Mouse (Mus musculus) hindbrain, embryonic 15.5 days (tissue): ENCODE measurements at regions not wholly inside any gene's neighbourhood (a gene's known extent, or its start where the extent isn't known, plus 50 kb on each side); places are given as distances from the start of the nearest gene placed in this dataset.
A peak's percentile ranks its signal among the peaks of the same experiment; 100 is the strongest.

Source experiments
- ATAC-seq: fragments of 200-750 bp; cut with Nextera tagmentation; 2 replicates; pipeline ENCODE4 v1.8.0; 2017; ENCODE audit warnings: low read depth, moderate number of reproducible peaks, moderate TSS enrichment; ENCODE audit not compliant: low FRiP score
- H3K27ac ChIP-seq: fragments of 300-500 bp; sonication (generic); replicated peaks from 2 replicates; pipeline ENCODE4 v1.5.1; 2015; ENCODE audit warnings: mild to moderate bottlenecking, inconsistent platforms
- H3K27me3 ChIP-seq: fragments of 300-500 bp; sonication (generic); 2 replicates; pipeline ENCODE4 v1.6.1; 2015; ENCODE audit warnings: control low read depth, inconsistent platforms
- H3K36me3 ChIP-seq: fragments of 300-500 bp; sonication (generic); 2 replicates; pipeline ENCODE4 v1.6.1; 2015; ENCODE audit warnings: control low read depth, inconsistent platforms
- H3K4me1 ChIP-seq: fragments of 300-500 bp; sonication (generic); replicated peaks from 2 replicates; pipeline ENCODE4 v1.6.1; 2015; ENCODE audit warnings: control low read depth, inconsistent platforms
- H3K4me2 ChIP-seq: fragments of 300-500 bp; sonication (generic); 2 replicates; pipeline ENCODE4 v1.6.1; 2015; ENCODE audit warnings: moderate library complexity, mild to moderate bottlenecking, inconsistent platforms
- H3K4me3 ChIP-seq: fragments of 300-500 bp; sonication (generic); 2 replicates; pipeline ENCODE4 v1.5.1; 2015; ENCODE audit warnings: mild to moderate bottlenecking, inconsistent platforms
- H3K9ac ChIP-seq: fragments of 300-500 bp; sonication (generic); 2 replicates; pipeline ENCODE4 v1.6.1; 2015; ENCODE audit warnings: inconsistent platforms
- H3K9me3 ChIP-seq: fragments of 300-500 bp; sonication (generic); 2 replicates; pipeline ENCODE4 v1.6.1; 2016; ENCODE audit warnings: control low read depth, inconsistent platforms
- WGBS: fragments of 180-500 bp; shearing (Covaris S2); methylation state at CpG from one replicate; pipeline ENCODE4 v1.1.7; 2015; 5-methylcytosine and 5-hydroxymethylcytosine counted together

GRCm38 (mm10) chr6:20555320-20555883 is 659.9 kb upstream of the Kcnd2 start:
- H3K4me1 ChIP-seq: no peaks in the 10 kb centered on the region
- no peak overlapping the region for H3K4me3 ChIP-seq
- H3K27ac ChIP-seq: no peak overlapping the region
- no peaks in the 10 kb centered on the region for H3K9me3 ChIP-seq
- H3K9ac ChIP-seq: no peak overlapping the region
- H3K4me2 ChIP-seq: no peak overlapping the region
- H3K27me3 ChIP-seq: no peaks in the 10 kb centered on the region
- 65% methylated on average over 2 of the region's 2 CpGs for WGBS
- H3K36me3 ChIP-seq: no peaks in the 10 kb centered on the region
- peak; percentile 68; the same call in 1 of the 2 replicates for ATAC-seq

- Histone ChIP-seq H3K36me3 (no peaks in the 10 kb centered on the region), H3K4me2 (no peak overlapping the region), H3K27ac (no peak overlapping the region), H3K4me1 (no peaks in the 10 kb centered on the region), H3K9ac (no peak overlapping the region), H3K27me3 (no peaks in the 10 kb centered on the region), H3K4me3 (no peak overlapping the region), H3K9me3 (no peaks in the 10 kb centered on the region)
- 85% methylated on average over 2 of the region's 2 CpGs for WGBS
- no peak for ATAC-seq
These were observed 642.7 kb upstream of the Kcnd2 start for GRCm38 (mm10) chr6:20572621-20573020.

DNA sequence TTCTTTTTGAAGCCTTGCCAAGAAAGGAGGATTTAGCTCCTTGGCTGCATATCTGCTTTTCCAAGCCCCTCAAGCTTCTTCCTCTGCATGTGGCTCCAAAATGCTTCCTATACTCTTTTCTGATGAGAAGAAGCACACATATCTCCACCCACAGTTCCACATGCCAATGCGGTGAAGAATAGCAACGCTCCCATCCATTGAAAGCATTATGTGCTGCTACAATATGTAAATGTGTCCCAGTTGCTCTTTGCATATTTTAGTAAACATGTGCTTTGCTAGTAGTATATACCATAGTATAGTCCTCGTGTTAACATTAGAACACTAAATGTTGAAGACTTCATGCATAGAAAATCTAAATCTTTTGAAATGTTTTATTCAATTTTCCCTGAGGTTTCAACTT is 640.6 kb upstream of the Kcnd2 start:
- 91% methylated on average over 3 of the region's 3 CpGs for WGBS
- no peak overlapping the region for H3K9ac ChIP-seq
- H3K4me2 ChIP-seq: no peak overlapping the region
- no peaks in the 10 kb centered on the region for H3K27me3 ChIP-seq
- no peaks in the 10 kb centered on the region for H3K9me3 ChIP-seq
- no peak overlapping the region for H3K27ac ChIP-seq
- no peak for ATAC-seq
- no peak overlapping the region for H3K4me3 ChIP-seq
- H3K36me3 ChIP-seq: no peaks in the 10 kb centered on the region
- no peaks in the 10 kb centered on the region for H3K4me1 ChIP-seq

DNA sequence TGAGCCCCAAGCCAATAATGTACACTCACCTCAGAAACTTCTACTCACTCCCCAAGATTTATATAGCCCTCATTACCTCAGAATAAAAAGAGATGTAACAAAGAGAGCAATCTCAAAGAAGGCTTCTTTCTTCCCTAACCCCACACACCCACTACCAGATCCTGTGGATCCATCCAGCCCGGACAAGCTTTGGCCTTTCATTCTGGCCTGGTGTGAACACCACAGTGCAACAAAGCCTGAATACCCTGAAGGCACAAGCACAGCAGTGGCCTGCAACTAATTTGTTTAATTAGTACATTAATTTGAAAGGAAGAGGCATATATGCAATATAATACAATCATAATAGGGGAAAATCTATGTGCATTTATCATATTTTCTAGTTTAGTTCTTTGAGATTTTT is 616.5 kb upstream of the Kcnd2 start:
- 47% methylated on average over 1 of the region's 1 CpGs for WGBS
- no peak overlapping the region for H3K27ac ChIP-seq
- H3K4me3 ChIP-seq: no peak overlapping the region
- H3K9me3 ChIP-seq: no peaks in the 10 kb centered on the region
- H3K4me2 ChIP-seq: no peak overlapping the region
- no peaks in the 10 kb centered on the region for H3K27me3 ChIP-seq
- no peaks in the 10 kb centered on the region for H3K36me3 ChIP-seq
- ATAC-seq: no peak
- no peaks in the 10 kb centered on the region for H3K4me1 ChIP-seq
- no peak overlapping the region for H3K9ac ChIP-seq

DNA sequence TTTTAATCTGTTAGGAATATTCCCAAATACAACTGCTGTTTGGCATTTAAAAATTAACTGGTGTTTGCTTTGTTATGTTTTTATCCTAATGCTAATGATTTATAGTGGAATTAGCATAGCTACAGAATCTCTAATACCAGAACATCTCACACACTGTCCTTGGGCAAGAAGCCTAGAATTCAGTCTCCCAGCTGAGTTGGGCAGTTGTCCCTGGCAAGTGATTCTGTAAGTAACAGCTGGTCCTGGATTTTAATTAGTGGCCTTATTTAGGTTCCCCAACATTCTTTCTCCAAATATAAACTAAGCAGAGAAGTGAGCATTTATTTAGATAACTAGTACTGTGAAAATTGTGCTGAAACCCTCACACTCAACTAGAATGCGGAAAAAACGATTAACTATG is 611.1 kb upstream of the Kcnd2 start:
- ATAC-seq: no peak
- no peaks in the 10 kb centered on the region for H3K36me3 ChIP-seq
- H3K4me3 ChIP-seq: no peak overlapping the region
- H3K4me1 ChIP-seq: no peaks in the 10 kb centered on the region
- no peak overlapping the region for H3K9ac ChIP-seq
- H3K4me2 ChIP-seq: no peak overlapping the region
- no peak overlapping the region for H3K27ac ChIP-seq
- H3K9me3 ChIP-seq: no peaks in the 10 kb centered on the region
- WGBS: 95% methylated on average over 2 of the region's 2 CpGs
- no peaks in the 10 kb centered on the region for H3K27me3 ChIP-seq

- Histone ChIP-seq H3K9me3 (no peaks in the 10 kb centered on the region), H3K4me2 (no peak overlapping the region), H3K36me3 (no peaks in the 10 kb centered on the region), H3K27me3 (no peaks in the 10 kb centered on the region), H3K9ac (no peak overlapping the region), H3K27ac (no peak overlapping the region), H3K4me3 (no peak overlapping the region), H3K4me1 (no peaks in the 10 kb centered on the region)
- WGBS: 50% methylated on average over 1 of the region's 1 CpGs
- no peak for ATAC-seq
These were observed 594.8 kb upstream of the Kcnd2 start for GRCm38 (mm10) chr6:20620476-20620875.

DNA sequence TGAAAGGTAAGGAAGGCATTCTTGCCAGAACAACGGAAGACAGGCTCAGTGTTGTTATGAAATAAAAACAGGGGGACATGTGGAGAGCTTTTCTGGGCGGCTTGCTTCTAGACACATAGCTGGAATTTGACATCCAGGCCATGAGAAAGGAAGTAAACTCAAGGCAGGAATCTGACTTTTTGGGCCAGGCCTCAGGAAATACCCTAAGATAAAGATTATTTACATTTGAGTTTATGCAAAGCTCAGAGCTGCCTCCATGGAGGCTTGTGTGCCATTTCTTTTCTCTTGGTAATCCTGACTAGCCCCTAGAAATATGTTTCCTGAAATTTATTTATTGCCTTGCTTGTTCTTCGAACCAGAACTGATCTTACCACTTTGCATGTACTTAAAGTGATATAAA is 588.9 kb upstream of the Kcnd2 start:
- no peak for ATAC-seq
- Histone ChIP-seq H3K27me3 (no peaks in the 10 kb centered on the region), H3K9ac (no peak overlapping the region), H3K9me3 (no peaks in the 10 kb centered on the region), H3K4me1 (no peaks in the 10 kb centered on the region), H3K4me3 (no peak overlapping the region), H3K36me3 (no peaks in the 10 kb centered on the region), H3K27ac (no peak overlapping the region), H3K4me2 (no peak overlapping the region)
- WGBS: 66% methylated on average over 3 of the region's 3 CpGs

GRCm38 (mm10) chr6:20627071-20627470 is 588.2 kb upstream of the Kcnd2 start:
- H3K9ac ChIP-seq: no peak overlapping the region
- H3K4me1 ChIP-seq: no peaks in the 10 kb centered on the region
- H3K36me3 ChIP-seq: no peaks in the 10 kb centered on the region
- no peak overlapping the region for H3K4me2 ChIP-seq
- H3K9me3 ChIP-seq: no peaks in the 10 kb centered on the region
- no peak overlapping the region for H3K27ac ChIP-seq
- H3K27me3 ChIP-seq: no peaks in the 10 kb centered on the region
- no peak for ATAC-seq
- WGBS: 67% methylated on average over 1 of the region's 1 CpGs
- H3K4me3 ChIP-seq: no peak overlapping the region

GRCm38 (mm10) chr6:20640301-20640700 is 575.0 kb upstream of the Kcnd2 start:
- Histone ChIP-seq H3K27ac (no peak overlapping the region), H3K4me3 (no peak overlapping the region), H3K9ac (no peak overlapping the region), H3K9me3 (no peaks in the 10 kb centered on the region), H3K4me1 (no peaks in the 10 kb centered on the region), H3K27me3 (no peaks in the 10 kb centered on the region), H3K4me2 (no peak overlapping the region), H3K36me3 (no peaks in the 10 kb centered on the region)
- no peak for ATAC-seq
- WGBS: 74% methylated on average over 3 of the region's 3 CpGs

- WGBS: 46% methylated on average over 4 of the region's 4 CpGs
- ATAC-seq: no peak
- H3K27me3 ChIP-seq: no peaks in the 10 kb centered on the region
- no peaks in the 10 kb centered on the region for H3K36me3 ChIP-seq
- no peak overlapping the region for H3K4me3 ChIP-seq
- H3K9ac ChIP-seq: no peak overlapping the region
- no peaks in the 10 kb centered on the region for H3K9me3 ChIP-seq
- H3K4me2 ChIP-seq: no peak overlapping the region
- H3K4me1 ChIP-seq: no peaks in the 10 kb centered on the region
- H3K27ac ChIP-seq: no peak overlapping the region
These were observed 573.9 kb upstream of the Kcnd2 start for GRCm38 (mm10) chr6:20641375-20641774.

- Histone ChIP-seq H3K27me3 (no peaks in the 10 kb centered on the region), H3K36me3 (no peaks in the 10 kb centered on the region), H3K9me3 (no peaks in the 10 kb centered on the region), H3K4me1 (no peaks in the 10 kb centered on the region), H3K9ac (no peak overlapping the region), H3K27ac (no peak overlapping the region), H3K4me2 (no peak overlapping the region), H3K4me3 (no peak overlapping the region)
- 72% methylated on average over 2 of the region's 2 CpGs for WGBS
- ATAC-seq: no peak
These were observed 573.5 kb upstream of the Kcnd2 start for GRCm38 (mm10) chr6:20641851-20642250.

GRCm38 (mm10) chr6:20657042-20657441 is 558.3 kb upstream of the Kcnd2 start:
- Histone ChIP-seq H3K27ac (no peak overlapping the region), H3K4me1 (no peaks in the 10 kb centered on the region), H3K9me3 (no peaks in the 10 kb centered on the region), H3K4me3 (no peak overlapping the region), H3K9ac (no peak overlapping the region), H3K27me3 (no peaks in the 10 kb centered on the region), H3K36me3 (no peaks in the 10 kb centered on the region), H3K4me2 (no peak overlapping the region)
- WGBS: 96% methylated on average over 1 of the region's 1 CpGs
- no peak for ATAC-seq

DNA sequence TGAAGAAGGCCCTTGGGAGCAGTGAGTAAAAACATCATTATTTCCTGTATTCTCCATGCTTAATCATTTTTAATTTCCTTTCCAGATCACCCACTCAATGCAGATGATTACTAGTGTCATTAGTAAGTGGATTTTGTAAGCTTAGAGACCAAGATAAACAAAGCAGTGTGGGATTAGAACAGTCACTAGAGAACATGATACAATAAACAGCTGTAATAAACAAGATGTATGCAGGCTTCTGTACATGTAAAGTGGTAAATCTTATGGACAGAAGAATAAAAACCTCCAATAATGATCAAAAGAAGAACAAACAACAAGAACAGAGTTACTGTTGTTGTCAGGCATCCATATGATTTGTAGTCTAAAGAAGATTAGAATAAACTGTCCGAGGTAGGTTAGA is 542.1 kb upstream of the Kcnd2 start:
- WGBS: 50% methylated on average over 1 of the region's 1 CpGs
- Histone ChIP-seq H3K9ac (no peak overlapping the region), H3K9me3 (no peaks in the 10 kb centered on the region), H3K4me3 (no peak overlapping the region), H3K4me2 (no peak overlapping the region), H3K4me1 (no peaks in the 10 kb centered on the region), H3K27me3 (no peaks in the 10 kb centered on the region), H3K27ac (no peak overlapping the region), H3K36me3 (no peaks in the 10 kb centered on the region)
- no peak for ATAC-seq
